ENCODE assay signal across 21 mouse cellular contexts in genomic region chr13:45593914-45594313, GRCm38 (mm10).
"Had no signal": no experiment of that assay in that cellular context is flagged by ENCODE, and none has a peak within 500 bp of the region (broad histone marks: within the 10 kb centered on the region; RNA-seq: fewer than 3 reads in every experiment).

No protein-coding gene starts in this region.

- H3K4me3 ChIP-seq: liver, embryonic 13.5 days; liver, embryonic 15.5 days; megakaryocyte, embryonic 14.5 days; midbrain, embryonic 13.5 days; myocyte; neural tube, embryonic 13.5 days; neural tube, embryonic 15.5 days had no signal

- H3K36me3 ChIP-seq: liver, embryonic 13.5 days; liver, embryonic 15.5 days; midbrain, embryonic 13.5 days; neural tube, embryonic 13.5 days; neural tube, embryonic 15.5 days had no signal

- H3K9me3 ChIP-seq: liver, embryonic 13.5 days; liver, embryonic 15.5 days; megakaryocyte, embryonic 14.5 days; midbrain, embryonic 13.5 days; neural tube, embryonic 13.5 days; neural tube, embryonic 15.5 days had no signal

- H3K27ac ChIP-seq: liver, embryonic 13.5 days; liver, embryonic 15.5 days; macrophage; midbrain, embryonic 13.5 days; neural tube, embryonic 15.5 days had no signal

- H3K4me2 ChIP-seq: liver, embryonic 13.5 days; liver, embryonic 15.5 days; midbrain, embryonic 11.5 days; midbrain, embryonic 13.5 days; neural tube, embryonic 13.5 days; neural tube, embryonic 15.5 days had no signal

- ATAC-seq: liver, postnatal 0 days; midbrain, embryonic 13.5 days; midbrain, embryonic 16.5 days had no signal

- H3K27me3 ChIP-seq: liver, embryonic 13.5 days; liver, embryonic 15.5 days; megakaryocyte, embryonic 14.5 days; midbrain, embryonic 13.5 days; neural tube, embryonic 13.5 days; neural tube, embryonic 15.5 days had no signal

- H3K9ac ChIP-seq: liver, embryonic 13.5 days; liver, embryonic 15.5 days; liver, postnatal 0 days; midbrain, embryonic 13.5 days; neural tube, embryonic 13.5 days; neural tube, embryonic 15.5 days had no signal

- DNase-seq: liver, embryonic 13.5 days; liver, postnatal 0 days; lung, postnatal 10 days; lung, postnatal 36 days; retina, postnatal 1 day; right cerebral cortex, adult 18-20 months; right cerebral cortex, postnatal 25 days; right cerebral cortex, postnatal 4 days; spleen, adult 18-20 months; thymus, adult 18-20 months; thymus, postnatal 14 days; thymus, postnatal 36 days had no signal

- H3K4me1 ChIP-seq: liver, embryonic 13.5 days; liver, embryonic 15.5 days; megakaryocyte, embryonic 14.5 days had no signal
